Mouse (Mus musculus) testis, adult 2 months (tissue): ENCODE data around the gene Nae1.

Source experiments
- CTCF ChIP-seq: fragments of 200-500 bp; IDR thresholded peaks from 2 replicates; pipeline ENCODE4 v1.5.1; 2012; ENCODE audit warnings: low read depth, mild to moderate bottlenecking, inconsistent platforms, low read length, moderate library complexity; ENCODE audit not compliant: control insufficient read depth, insufficient read depth, insufficient replicate concordance
- POLR2A ChIP-seq: fragments of 200-500 bp; IDR thresholded peaks from 2 replicates; pipeline ENCODE4 v1.6.1; 2012; ENCODE audit warnings: low read depth, mild to moderate bottlenecking, inconsistent platforms, low read length, moderate library complexity; ENCODE audit not compliant: control insufficient read depth

DNA sequence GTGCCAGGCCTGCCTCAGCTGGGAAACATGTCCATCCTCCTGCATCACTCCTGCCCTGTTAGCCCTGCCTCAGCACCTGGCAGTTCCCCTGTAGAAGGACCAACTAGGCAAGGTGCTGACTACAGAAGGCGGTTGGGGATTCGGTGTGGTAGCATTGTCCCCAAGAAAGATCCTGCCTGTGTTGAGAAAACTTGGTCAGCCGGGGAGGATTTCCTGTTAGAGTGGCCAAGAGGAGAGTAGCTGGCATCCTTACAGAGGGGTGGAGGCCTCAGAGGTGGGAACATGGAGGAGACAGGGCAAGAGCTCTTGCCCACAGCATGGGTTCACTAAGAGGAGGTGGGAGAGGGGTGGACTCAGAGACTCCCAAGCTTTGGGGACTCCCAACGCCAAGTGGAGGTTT, 20.8 kb upstream of the Nae1 start:
- TF ChIP-seq CTCF (no peak), POLR2A (no peak)
